Mouse (Mus musculus) limb, embryonic 11.5 days (tissue): Measurements from ENCODE around the gene Rasa3. TPM values are rescaled to one million over a fixed set of nuclear protein-coding genes. Genes with fewer than 3 reads are reported as not detected.

Experiments used
- ATAC-seq: fragments of 200-750 bp; cut with Nextera tagmentation; 2 replicates; pipeline ENCODE4 v1.8.0; 2017; ENCODE audit warnings: low read depth; ENCODE audit not compliant: insufficient number of reproducible peaks, low FRiP score, low TSS enrichment
- DNase-seq: peaks from one replicate; pipeline ENCODE4 v3.0.0-alpha.2; 2015; ENCODE audit warnings: low spot score
- H3K27ac ChIP-seq: fragments of 300-500 bp; sonication (generic); replicated peaks from 2 replicates; pipeline ENCODE4 v1.5.1; 2014; ENCODE audit warnings: low read depth, mild to moderate bottlenecking, low read length
- H3K27me3 ChIP-seq: fragments of 300-500 bp; sonication (generic); 2 replicates; pipeline ENCODE4 v1.6.1; 2014; ENCODE audit warnings: mild to moderate bottlenecking, low read length, mixed read lengths; ENCODE audit not compliant: control insufficient read depth, insufficient read depth
- H3K36me3 ChIP-seq: fragments of 300-500 bp; sonication (generic); 2 replicates; pipeline ENCODE4 v1.6.1; 2014; ENCODE audit warnings: mild to moderate bottlenecking, low read length, moderate library complexity, mixed read lengths; ENCODE audit not compliant: control insufficient read depth, insufficient read depth
- H3K4me1 ChIP-seq: fragments of 300-500 bp; sonication (generic); 2 replicates; pipeline ENCODE4 v1.6.1; 2014; ENCODE audit warnings: low read length, mixed read lengths; ENCODE audit not compliant: control insufficient read depth, insufficient read depth
- H3K4me2 ChIP-seq: fragments of 300-500 bp; sonication (generic); 2 replicates; pipeline ENCODE4 v1.6.1; 2014; ENCODE audit warnings: low read depth, mild to moderate bottlenecking, moderate library complexity; ENCODE audit not compliant: severe bottlenecking
- H3K4me3 ChIP-seq: fragments of 300-500 bp; sonication (generic); 2 replicates; pipeline ENCODE4 v1.5.1; 2014; ENCODE audit warnings: low read depth, low read length
- H3K9ac ChIP-seq: fragments of 300-500 bp; sonication (generic); 2 replicates; pipeline ENCODE4 v1.6.1; 2014; ENCODE audit warnings: mild to moderate bottlenecking, low read length
- H3K9me3 ChIP-seq: fragments of 300-500 bp; sonication (generic); 2 replicates; pipeline ENCODE4 v1.6.1; 2016; ENCODE audit warnings: low read length; ENCODE audit not compliant: control insufficient read depth
- WGBS: fragments of 180-500 bp; shearing (Covaris S2); extraction: QIAGEN DNeasy Blood & Tissue Kit; methylation state at CpG from one replicate; pipeline ENCODE4 v1.1.7; 2014; 5-methylcytosine and 5-hydroxymethylcytosine counted together
- polyA plus RNA-seq: library from polyadenylated mRNA; unstranded; fragments of >200 nt; fragmentation: Nextera tagmentation; extraction: Ambion mirVana; gene quantifications from 2 replicates; pipeline ENCODE4 v1.2.1, GENCODE M21; 2014

Gene Rasa3
- polyA plus RNA-seq, 1 experiment from 2014 or later, result 16.6 TPM

DNA sequence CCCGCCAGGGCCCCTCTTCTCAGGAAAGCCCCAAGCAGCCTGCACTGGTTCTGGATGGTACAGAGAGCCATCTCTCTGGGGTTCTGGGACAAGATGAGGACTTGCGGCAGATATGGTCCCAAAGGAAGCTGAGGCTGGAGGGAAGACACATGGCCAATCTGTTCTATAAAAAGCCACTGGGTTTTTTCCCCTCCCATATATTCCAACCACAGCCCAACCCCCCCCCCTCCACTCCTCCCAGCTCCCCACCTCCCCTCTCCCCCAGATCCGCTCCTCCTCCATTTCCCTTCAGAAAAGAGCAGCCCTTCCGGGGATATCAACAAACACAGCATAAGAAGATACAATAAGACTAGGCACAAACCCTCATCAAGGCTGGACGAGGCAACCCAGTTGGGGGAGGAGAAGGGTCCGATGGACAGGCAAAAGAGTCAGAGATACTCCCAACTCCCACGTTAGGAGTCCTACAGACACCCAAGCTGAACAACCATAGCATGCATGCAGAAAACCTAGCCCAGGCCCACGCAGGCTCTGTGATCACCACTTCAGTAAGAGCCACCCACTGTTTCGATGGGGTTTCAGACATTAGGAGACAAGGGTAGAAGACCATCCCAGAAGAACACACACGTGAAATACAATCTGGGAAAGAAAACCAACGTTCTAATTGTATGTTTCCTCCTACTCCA is 22.9 kb downstream of the Rasa3 start:
- H3K9me3 ChIP-seq, result no peaks in the 10 kb centered on the region
- H3K27ac ChIP-seq, result no peak overlapping the region
- no peak overlapping the region for H3K9ac ChIP-seq

DNA sequence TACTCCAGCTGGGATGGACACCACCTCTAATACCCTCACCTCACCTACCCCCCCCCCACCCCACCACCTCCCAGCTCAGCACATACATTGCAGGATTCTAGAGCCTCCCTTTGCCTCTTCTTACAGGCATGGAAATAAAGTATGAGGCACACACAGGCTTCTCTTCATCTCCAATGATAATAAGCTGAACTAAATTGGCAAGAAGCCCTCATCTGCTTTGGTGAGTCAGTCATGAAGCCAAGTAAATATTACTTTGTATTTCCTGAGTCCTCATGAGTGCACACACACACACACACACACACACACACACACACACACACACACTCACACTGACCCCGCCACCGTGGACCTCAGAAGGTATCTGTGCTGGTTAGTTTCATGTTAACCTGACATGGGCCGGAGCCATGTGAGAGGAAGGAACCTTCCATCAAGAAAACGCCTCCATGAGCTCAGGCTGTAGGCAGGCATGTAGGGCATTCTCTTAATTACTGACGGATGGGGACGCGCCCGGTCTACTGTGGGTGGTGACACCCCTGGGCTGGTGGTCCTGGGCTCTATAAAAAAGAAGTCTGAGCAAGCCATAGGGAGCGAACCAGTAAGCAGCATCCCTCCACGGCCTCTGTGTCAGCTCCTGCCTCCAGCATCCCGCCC is 26.7 kb downstream of the Rasa3 start:
- Histone ChIP-seq H3K27me3 (no peaks in the 10 kb centered on the region), H3K4me3 (no peak overlapping the region), H3K36me3 (no peaks in the 10 kb centered on the region), H3K9me3 (no peaks in the 10 kb centered on the region), H3K9ac (no peak overlapping the region), H3K4me2 (no peak overlapping the region), H3K4me1 (peaks cover 7% of the 10 kb centered on the region), H3K27ac (no peak overlapping the region)
- no peak for DNase-seq
- ATAC-seq, result no peak
- 91% methylated on average over 11 of the region's 11 CpGs for WGBS

More for the DNA sequence above, 22.9 kb downstream of the Rasa3 start:
- ATAC-seq (no peak), DNase-seq (no peak)
- H3K4me1 ChIP-seq, result no peaks in the 10 kb centered on the region
- no peak overlapping the region for H3K4me2 ChIP-seq
- WGBS, result 88% methylated on average over 11 of the region's 11 CpGs
- no peak overlapping the region for H3K4me3 ChIP-seq
- no peaks in the 10 kb centered on the region for H3K36me3 ChIP-seq
- no peaks in the 10 kb centered on the region for H3K27me3 ChIP-seq

DNA sequence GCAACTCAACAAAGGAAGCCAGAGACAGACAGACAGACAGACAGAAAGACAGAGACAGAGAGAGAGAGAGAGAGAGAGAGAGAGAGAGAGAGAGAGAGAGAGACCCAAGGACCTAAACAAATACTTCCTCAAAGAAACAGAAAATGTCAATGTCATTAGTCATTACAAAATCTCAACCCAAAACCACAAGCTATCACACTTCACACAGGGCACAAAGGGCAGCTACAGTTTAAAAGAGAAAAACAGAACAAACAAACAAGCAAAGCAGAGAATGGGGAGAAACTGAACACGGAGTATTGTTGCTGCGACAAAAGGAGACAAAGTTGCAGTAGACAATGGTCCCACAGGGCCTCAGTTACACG is 28.3 kb downstream of the Rasa3 start:
- Histone ChIP-seq H3K4me3 (no peak overlapping the region), H3K4me2 (no peak overlapping the region), H3K9ac (no peak overlapping the region), H3K27me3 (no peaks in the 10 kb centered on the region), H3K9me3 (no peaks in the 10 kb centered on the region), H3K4me1 (peaks cover 12% of the 10 kb centered on the region), H3K36me3 (no peaks in the 10 kb centered on the region), H3K27ac (no peak overlapping the region)
- no peak for DNase-seq
- 60% methylated on average over 3 of the region's 3 CpGs for WGBS
- no peak for ATAC-seq

DNA sequence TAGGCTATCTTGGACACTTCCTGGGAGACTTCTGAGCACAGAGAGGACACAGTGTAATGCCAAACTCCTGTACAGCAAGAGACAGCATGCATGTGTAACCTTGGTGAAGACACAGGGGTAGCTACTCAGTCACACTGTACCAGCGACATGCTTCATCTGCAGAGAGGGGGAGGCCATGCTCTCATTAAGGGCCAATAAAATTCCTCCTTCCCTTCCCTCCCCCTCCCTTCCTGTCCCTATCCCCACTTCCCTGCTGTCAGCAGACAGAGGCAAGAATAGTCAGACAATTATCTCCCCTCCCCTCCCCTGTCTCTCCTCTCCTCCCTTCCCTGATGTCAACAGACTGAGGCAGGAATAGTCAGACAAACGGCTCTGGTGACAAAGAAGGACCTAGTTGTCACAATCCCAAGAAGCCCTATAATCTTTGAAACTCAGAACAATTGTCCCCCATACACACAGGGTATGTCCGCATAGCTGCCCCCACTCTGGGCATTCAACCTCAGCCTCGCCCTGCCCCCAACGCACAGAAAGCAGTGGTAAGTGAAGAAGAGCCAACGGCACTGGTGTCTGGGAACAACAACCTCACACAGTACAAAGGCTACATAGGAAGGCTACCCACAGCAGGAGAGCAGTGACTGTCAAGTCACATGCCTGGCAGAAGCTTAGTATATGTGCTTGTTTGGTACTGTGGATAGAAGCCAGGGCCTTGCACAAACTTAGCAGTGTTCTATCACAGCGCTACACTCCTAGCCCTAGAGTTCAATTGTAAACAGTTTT is 28.8 kb downstream of the Rasa3 start:
- 30% methylated on average over 7 of the region's 7 CpGs for WGBS
- no peak overlapping the region for H3K4me2 ChIP-seq
- H3K27me3 ChIP-seq, result no peaks in the 10 kb centered on the region
- ATAC-seq (no peak), DNase-seq (no peak)
- no peak overlapping the region for H3K9ac ChIP-seq
- no peak overlapping the region for H3K27ac ChIP-seq
- no peak overlapping the region for H3K4me3 ChIP-seq
- no peaks in the 10 kb centered on the region for H3K9me3 ChIP-seq
- H3K4me1 ChIP-seq, result peaks cover 14% of the 10 kb centered on the region
- no peaks in the 10 kb centered on the region for H3K36me3 ChIP-seq

DNA sequence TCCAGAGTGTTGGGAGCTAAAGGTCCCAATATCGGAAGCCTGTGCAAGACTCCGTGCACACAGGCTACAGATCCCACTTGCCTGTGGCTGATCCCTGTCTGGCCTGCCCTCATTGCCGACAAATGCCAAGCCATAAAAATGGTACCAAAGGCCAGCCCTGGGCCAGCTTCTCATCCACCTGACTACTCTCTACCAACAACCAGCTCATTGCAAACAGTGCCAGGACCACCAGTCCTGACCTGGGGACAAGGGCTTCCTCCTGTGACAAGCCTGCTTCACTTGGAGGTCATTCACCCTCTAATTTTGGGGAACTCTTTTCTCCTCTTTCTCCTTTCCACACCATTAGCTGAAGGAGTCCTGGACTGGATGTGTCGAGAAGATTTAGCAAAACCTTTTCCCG is 29.8 kb downstream of the Rasa3 start:
- no peaks in the 10 kb centered on the region for H3K27me3 ChIP-seq
- H3K4me1 ChIP-seq, result peaks cover 14% of the 10 kb centered on the region
- no peak overlapping the region for H3K9ac ChIP-seq
- DNase-seq (no peak), ATAC-seq (no peak)
- H3K36me3 ChIP-seq, result no peaks in the 10 kb centered on the region
- WGBS, result 81% methylated on average over 5 of the region's 5 CpGs
- no peak overlapping the region for H3K4me3 ChIP-seq
- no peak overlapping the region for H3K4me2 ChIP-seq
- H3K9me3 ChIP-seq, result no peaks in the 10 kb centered on the region
- H3K27ac ChIP-seq, result no peak overlapping the region

DNA sequence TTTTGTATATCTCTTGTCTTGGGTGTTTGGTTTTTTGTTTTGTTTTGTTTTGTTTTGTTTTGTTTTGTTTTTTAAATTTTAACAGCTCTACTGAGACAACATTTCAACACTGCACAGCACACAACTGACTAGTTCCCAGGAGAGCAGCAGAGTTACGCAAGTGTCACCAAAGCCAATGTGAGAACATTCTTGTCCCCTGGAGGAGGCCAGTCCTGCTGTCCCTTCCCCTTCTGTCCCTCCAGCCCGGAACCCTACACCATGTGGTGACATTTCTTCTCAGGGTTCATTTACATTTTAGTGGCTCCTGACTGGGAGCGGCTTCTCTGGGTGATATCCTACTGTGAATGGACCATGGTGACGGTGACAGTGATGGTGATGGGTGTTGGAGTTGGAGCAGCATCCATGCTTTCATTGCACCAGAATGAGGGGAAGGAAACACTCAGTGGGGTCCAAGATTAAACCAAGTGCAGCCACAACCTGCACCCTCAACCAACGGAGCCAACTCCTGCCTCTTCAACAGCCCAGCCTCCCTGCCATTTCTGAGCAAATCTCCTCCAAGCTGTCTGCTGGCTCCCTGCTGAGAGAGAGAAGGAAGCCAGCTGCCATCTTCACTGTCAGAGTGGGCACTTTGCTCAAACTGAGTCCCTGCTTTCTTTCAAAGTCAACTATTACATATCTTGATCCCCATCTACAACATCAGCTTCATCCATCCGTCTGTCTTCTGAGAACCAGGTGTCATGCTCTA is 32.3 kb downstream of the Rasa3 start:
- DNase-seq, result no peak
- no peak for ATAC-seq
- Histone ChIP-seq H3K27me3 (no peaks in the 10 kb centered on the region), H3K4me2 (no peak overlapping the region), H3K4me3 (no peak overlapping the region), H3K27ac (no peak overlapping the region), H3K9ac (no peak overlapping the region), H3K9me3 (no peaks in the 10 kb centered on the region), H3K4me1 (peaks cover 14% of the 10 kb centered on the region), H3K36me3 (no peaks in the 10 kb centered on the region)
- WGBS, result 43% methylated on average over 6 of the region's 6 CpGs

DNA sequence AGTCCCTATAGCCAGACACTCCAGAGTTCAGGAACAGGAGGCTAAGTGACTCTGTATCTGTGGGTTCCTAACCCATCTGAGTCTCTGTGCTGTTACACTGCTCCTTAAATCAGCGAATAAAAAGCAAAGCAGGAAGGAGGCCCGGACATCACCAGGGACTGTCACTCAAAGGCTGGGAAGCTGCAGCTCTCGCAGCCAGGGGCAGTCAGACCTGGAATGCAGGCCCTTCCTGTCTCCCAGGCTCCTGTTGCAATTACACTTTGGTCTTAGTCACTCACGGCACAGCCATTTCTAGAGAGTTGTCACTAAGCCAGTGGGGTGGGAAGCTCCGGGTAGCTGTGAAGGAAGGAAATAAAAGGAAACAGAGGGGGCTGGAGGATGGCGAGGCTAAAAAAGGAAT is 33.2 kb downstream of the Rasa3 start:
- DNase-seq (no peak), ATAC-seq (no peak)
- no peak overlapping the region for H3K27ac ChIP-seq
- WGBS, result 11% methylated on average over 6 of the region's 6 CpGs
- H3K4me1 ChIP-seq, result peaks cover 14% of the 10 kb centered on the region
- no peak overlapping the region for H3K9ac ChIP-seq
- no peak overlapping the region for H3K4me3 ChIP-seq
- H3K36me3 ChIP-seq, result no peaks in the 10 kb centered on the region
- H3K9me3 ChIP-seq, result no peaks in the 10 kb centered on the region
- H3K27me3 ChIP-seq, result no peaks in the 10 kb centered on the region
- no peak overlapping the region for H3K4me2 ChIP-seq

DNA sequence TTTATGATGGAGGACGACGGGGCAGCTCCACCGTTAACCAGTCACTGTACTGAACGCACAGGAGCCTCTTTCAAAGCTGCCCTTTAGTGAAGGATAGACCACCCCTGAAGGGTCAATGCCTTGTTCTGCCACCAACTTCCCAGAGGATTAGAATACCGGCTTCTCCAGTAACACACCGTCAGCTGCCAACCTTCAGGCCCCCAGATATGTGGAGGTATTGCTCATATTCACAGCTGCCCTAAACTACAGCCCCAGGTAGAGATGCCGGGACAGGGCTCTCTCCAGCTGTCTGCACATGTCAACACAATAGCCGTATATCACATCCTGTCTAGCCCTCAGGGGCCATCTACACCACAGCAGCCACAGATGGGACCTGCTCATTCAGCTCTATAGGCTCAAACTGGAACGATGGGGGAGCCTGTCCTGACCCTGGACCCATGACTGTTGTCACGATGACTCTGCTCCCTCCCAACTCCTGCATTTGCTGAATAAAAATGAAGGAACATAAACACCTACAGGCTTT is 34.7 kb downstream of the Rasa3 start:
- Histone ChIP-seq H3K9ac (no peak overlapping the region), H3K36me3 (no peaks in the 10 kb centered on the region), H3K27me3 (no peaks in the 10 kb centered on the region), H3K4me3 (no peak overlapping the region), H3K4me1 (peaks cover 7% of the 10 kb centered on the region; the same call in 1 of the 2 replicates), H3K9me3 (no peaks in the 10 kb centered on the region), H3K27ac (no peak overlapping the region), H3K4me2 (no peak overlapping the region)
- 65% methylated on average over 10 of the region's 10 CpGs for WGBS
- ATAC-seq (no peak), DNase-seq (no peak)
